ENCODE assay signal across 12 mouse cellular contexts in genomic region chr17:31906441-31906840, GRCm38 (mm10). TPM values are rescaled to one million over a fixed set of nuclear protein-coding genes. Genes with fewer than 3 reads are reported as not detected.
A peak's percentile ranks its signal among the peaks of the same experiment; 100 is the strongest.
DNase-seq lines count a peak whose midpoint lies in the region; ATAC-seq lines count a peak whose summit lies in the region.
"Had no signal": no experiment of that assay in that cellular context is flagged by ENCODE, and none has a peak within 500 bp of the region (broad histone marks: within the 10 kb centered on the region; RNA-seq: fewer than 3 reads in every experiment).

No protein-coding gene starts in this region.

- H3K36me3 ChIP-seq in kidney, embryonic 16.5 days (ENCODE audit: insufficient read depth, low read length) = no peaks in the 10 kb centered on the region
- no peaks in the 10 kb centered on the region for H3K36me3 ChIP-seq in neural tube, embryonic 13.5 days
- no peaks in the 10 kb centered on the region for H3K36me3 ChIP-seq in macrophage (ENCODE audit: inconsistent target)
- H3K36me3 ChIP-seq: limb, embryonic 12.5 days had no signal

- 95% methylated on average over 3 of the region's 3 CpGs for WGBS in kidney, embryonic 16.5 days
- WGBS in neural tube, embryonic 13.5 days = 92% methylated on average over 3 of the region's 3 CpGs
- 100% methylated on average over 3 of the region's 3 CpGs for WGBS in macrophage (ENCODE audit: missing documents)

- H3K9ac ChIP-seq in kidney, embryonic 16.5 days (replicated peaks; ENCODE audit: low read length) = no peak overlapping the region
- no peak overlapping the region for H3K9ac ChIP-seq in neural tube, embryonic 13.5 days

- peak overlapping the region; percentile 67 for H3K27ac ChIP-seq in kidney, embryonic 16.5 days (ENCODE audit: low read length)
- peak overlapping the region; percentile 23; the same call in 1 of the 2 replicates for H3K27ac ChIP-seq in neural tube, embryonic 13.5 days (replicated peaks)
- peak overlapping the region; percentile 59 for H3K27ac ChIP-seq in macrophage
- H3K27ac ChIP-seq: limb, embryonic 12.5 days had no signal

- intact Hi-C loops in gastrocnemius, postnatal 36 days (cut with DNase I) = no loop called here

- H3K4me2 ChIP-seq in kidney, embryonic 16.5 days (replicated peaks; ENCODE audit: low read depth, low read length) = no peak overlapping the region
- H3K4me2 ChIP-seq in neural tube, embryonic 13.5 days = no peak overlapping the region
- H3K4me2 ChIP-seq: limb, embryonic 12.5 days had no signal

- peak; percentile 2 to 7 for DNase-seq in gastrocnemius, postnatal 36 days
- no peak for DNase-seq in gastrocnemius, adult 18-20 months (ENCODE audit: low spot score)
- DNase-seq in kidney, adult 9 months = no peak
- DNase-seq in neural tube, embryonic 10.5 days (ENCODE audit: extremely low spot score, low spot score) = no peak
- DNase-seq in cerebellum, adult 8-10 months = no peak
- DNase-seq: embryo, embryonic 11 days; right cerebral cortex, postnatal 14 days had no signal

- H3K4me3 ChIP-seq in kidney, embryonic 16.5 days (ENCODE audit: low read length) = no peak overlapping the region
- H3K4me3 ChIP-seq in neural tube, embryonic 13.5 days = no peak overlapping the region
- H3K4me3 ChIP-seq in macrophage (ENCODE audit: inconsistent target) = no peak overlapping the region
- H3K4me3 ChIP-seq: limb, embryonic 12.5 days; myocyte had no signal

- H3K79me2 ChIP-seq in macrophage (ENCODE audit: inconsistent target) = no peaks in the 10 kb centered on the region

- no peaks in the 10 kb centered on the region for H3K9me3 ChIP-seq in kidney, embryonic 16.5 days (ENCODE audit: low read length)
- H3K9me3 ChIP-seq in neural tube, embryonic 13.5 days = no peaks in the 10 kb centered on the region
- H3K9me3 ChIP-seq: limb, embryonic 12.5 days had no signal

- no peak for ATAC-seq in kidney, embryonic 16.5 days (ENCODE audit: low FRiP score, low TSS enrichment)
- no peak for ATAC-seq in neural tube, embryonic 13.5 days (ENCODE audit: low read depth)

- no peaks in the 10 kb centered on the region for H3K27me3 ChIP-seq in kidney, embryonic 16.5 days (ENCODE audit: insufficient read depth, low read length)
- no peaks in the 10 kb centered on the region; the same call in 1 of the 2 replicates for H3K27me3 ChIP-seq in neural tube, embryonic 13.5 days
- H3K27me3 ChIP-seq: limb, embryonic 12.5 days had no signal

- H3K4me1 ChIP-seq in kidney, embryonic 16.5 days (ENCODE audit: insufficient read depth, low read length) = no peaks in the 10 kb centered on the region
- no peaks in the 10 kb centered on the region for H3K4me1 ChIP-seq in neural tube, embryonic 13.5 days (replicated peaks)
- H3K4me1 ChIP-seq: limb, embryonic 12.5 days had no signal

RNA-seq across cellular contexts. Expression of gene Sik1, which starts 50.8 kb away (rescaled TPM):
- total RNA-seq in gastrocnemius, postnatal 36 days (2021) = 10 to 100 TPM; 17.0 to 27.2 TPM
- total RNA-seq in gastrocnemius, adult 18-20 months (2021) = 10 to 100 TPM; 23.5 to 27.8 TPM
- polyA plus RNA-seq in kidney, embryonic 16.5 days (2015; fragmentation: Nextera tagmentation; extraction: Ambion mirVana) = 16.5 and 17.8 TPM in 2 replicates
- 17.0 and 20.1 TPM in 2 replicates for polyA plus RNA-seq in neural tube, embryonic 13.5 days (2015; fragmentation: Nextera tagmentation; extraction: Ambion mirVana)
- total RNA-seq in macrophage (2018; cell fraction: chromatin; rRNA removed) = 10 to 100 TPM in 24 of 26 experiments, 1 to 10 TPM in 2; 2.6 to 74.2 (median 27.9) TPM
- 10 to 100 TPM in 20 of 26 experiments, 1 to 10 TPM in 6; 1.9 to 28.3 (median 15.6) TPM for total RNA-seq in macrophage (2018; cell fraction: cytosol; rRNA removed)
- 10 to 100 TPM in 20 of 26 experiments, 1 to 10 TPM in 6; 4.1 to 41.4 (median 13.5) TPM for total RNA-seq in macrophage (2018; cell fraction: nucleus; rRNA removed)
- polyA plus RNA-seq in macrophage (2018) = 6.1 to 8.6 TPM (median 7.3 TPM) in 3 replicates

Comparison
In these comparisons a context has a peak if more than half of its experiments do, and no peak if none do; other contexts are left out.
1. DNase-seq: peak in gastrocnemius, postnatal 36 days (2 of 2); none in gastrocnemius, adult 18-20 months (single experiment), kidney, adult 9 months (single experiment), neural tube, embryonic 10.5 days (single experiment) and cerebellum, adult 8-10 months (single experiment).
2. Peak in every context shown above with its lines, with median percentiles within 50 percentile points of each other: H3K27ac ChIP-seq.